Mouse (Mus musculus) bone marrow macrophage, adult 2 months (primary cell): ENCODE measurements around the gene Cyp3a41a.

ENCODE experiments used
- CTCF ChIP-seq: IDR thresholded peaks from 2 replicates; pipeline ENCODE4 v1.5.1; 2012; ENCODE audit warnings: low read depth, mild to moderate bottlenecking, low read length, moderate library complexity
- POLR2A ChIP-seq: IDR thresholded peaks from 2 replicates; pipeline ENCODE4 v1.6.1; 2012; ENCODE audit warnings: mild to moderate bottlenecking, low read depth, low read length, borderline replicate concordance

- TF ChIP-seq CTCF (no peak), POLR2A (no peak)
Measured at GRCm38 (mm10) chr5:145662007-145662406, 57.9 kb downstream of the Cyp3a41a start.
